Mouse (Mus musculus) layer of hippocampus, postnatal 14 days (tissue): ENCODE data around the gene Gapt. TPM values are rescaled to one million over a fixed set of nuclear protein-coding genes. Genes with fewer than 3 reads are reported as not detected.
A peak's percentile ranks its signal among the peaks of the same experiment; 100 is the strongest.
"Not testable (repeated sequence)": the region's sequence is repeated elsewhere in the genome, so short reads cannot be mapped to it uniquely, and the experiment has no call there.

Source experiments
- DNase-seq, 2 experiments: peaks; one replicate each; pipeline ENCODE4 v3.0.0; 2021 to 2022; ENCODE audit warnings: low spot score in 2 of 2, mixed read lengths in 1 of 2
- long read RNA-seq, 2 experiments: library from polyadenylated mRNA; stranded (forward); transcript quantifications; one replicate each; pipeline ENCODE4 v2.0.0; 2021
- total RNA-seq, 2 experiments: library from RNA; stranded (reverse); gene quantifications; 2 replicates each; pipeline ENCODE4 v1.2.3; 2021

The Gapt gene
- not detected for total RNA-seq
- long read RNA-seq, experiment 1, result 0 reads
- long read RNA-seq, experiment 2, result 0 reads

DNA sequence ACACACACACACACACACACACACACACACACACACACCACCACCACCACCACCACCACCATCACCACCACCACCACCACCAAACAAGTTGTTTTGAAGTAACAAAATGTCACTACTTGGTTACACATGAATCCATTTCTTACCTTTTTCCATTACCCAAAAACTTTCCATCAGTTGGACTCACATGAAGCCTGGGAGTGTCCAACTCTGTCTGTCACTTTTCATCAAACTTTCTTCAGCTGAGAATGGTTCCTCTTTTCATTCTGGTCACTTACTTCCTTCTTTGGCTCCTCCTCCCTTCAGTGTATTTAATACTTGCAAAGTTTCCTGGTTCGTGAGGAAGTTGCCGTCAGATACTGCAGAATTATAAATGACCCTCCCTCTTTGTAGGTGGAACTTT is at the start of gene Gapt:
Gene Gapt (minus strand): TSS at position 259 of the 400 bp plus-strand sequence.
- no peak for DNase-seq

DNA sequence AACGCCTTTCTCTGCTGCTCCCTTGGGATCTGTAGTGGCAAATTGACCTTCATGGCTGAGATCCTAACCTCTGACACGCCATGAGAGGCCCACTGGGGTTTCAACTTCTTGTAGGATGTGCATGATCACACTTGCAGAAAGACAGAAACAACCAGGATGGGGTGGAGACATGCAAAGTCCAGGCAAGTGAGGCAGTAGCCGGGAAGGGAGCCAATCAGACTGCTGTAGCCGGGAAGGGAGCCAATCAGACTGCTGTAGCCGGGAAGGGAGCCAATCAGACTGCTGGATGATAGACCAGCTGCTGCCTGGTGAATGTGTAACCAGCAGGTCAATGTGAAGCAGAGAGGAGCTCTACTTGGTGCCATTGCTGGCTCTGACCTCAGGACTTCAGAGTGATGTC is 49.2 kb upstream of the Gapt start:
- DNase-seq, result no peak

GRCm38 (mm10) chr13:110404686-110405085 is 47.7 kb upstream of the Gapt start:
- DNase-seq, result not testable (repeated sequence)

GRCm38 (mm10) chr13:110404059-110404458 is 47.1 kb upstream of the Gapt start:
- DNase-seq, result no peak

DNA sequence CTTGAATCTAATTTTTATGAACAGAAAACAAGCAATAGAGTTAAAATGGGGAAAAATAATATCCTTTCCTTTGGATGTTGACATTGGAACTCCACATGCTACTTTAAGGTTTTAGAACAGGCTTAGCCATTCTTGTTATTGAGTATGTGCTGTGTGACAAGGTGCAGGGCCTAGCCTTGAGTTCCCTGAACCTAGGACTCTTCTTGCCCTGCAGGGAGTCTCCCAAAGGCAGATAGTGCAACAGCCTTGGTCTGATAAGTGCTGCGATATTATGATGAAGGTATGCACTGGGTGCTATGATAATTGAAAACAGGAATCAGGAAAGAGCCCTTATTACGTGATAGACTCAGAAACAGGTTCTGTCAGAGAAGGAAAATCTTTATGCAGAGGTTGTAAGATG is 44.9 kb upstream of the Gapt start:
- no peak for DNase-seq

- DNase-seq, result no peak
Observed at GRCm38 (mm10) chr13:110401443-110401842, 44.4 kb upstream of the Gapt start.

DNA sequence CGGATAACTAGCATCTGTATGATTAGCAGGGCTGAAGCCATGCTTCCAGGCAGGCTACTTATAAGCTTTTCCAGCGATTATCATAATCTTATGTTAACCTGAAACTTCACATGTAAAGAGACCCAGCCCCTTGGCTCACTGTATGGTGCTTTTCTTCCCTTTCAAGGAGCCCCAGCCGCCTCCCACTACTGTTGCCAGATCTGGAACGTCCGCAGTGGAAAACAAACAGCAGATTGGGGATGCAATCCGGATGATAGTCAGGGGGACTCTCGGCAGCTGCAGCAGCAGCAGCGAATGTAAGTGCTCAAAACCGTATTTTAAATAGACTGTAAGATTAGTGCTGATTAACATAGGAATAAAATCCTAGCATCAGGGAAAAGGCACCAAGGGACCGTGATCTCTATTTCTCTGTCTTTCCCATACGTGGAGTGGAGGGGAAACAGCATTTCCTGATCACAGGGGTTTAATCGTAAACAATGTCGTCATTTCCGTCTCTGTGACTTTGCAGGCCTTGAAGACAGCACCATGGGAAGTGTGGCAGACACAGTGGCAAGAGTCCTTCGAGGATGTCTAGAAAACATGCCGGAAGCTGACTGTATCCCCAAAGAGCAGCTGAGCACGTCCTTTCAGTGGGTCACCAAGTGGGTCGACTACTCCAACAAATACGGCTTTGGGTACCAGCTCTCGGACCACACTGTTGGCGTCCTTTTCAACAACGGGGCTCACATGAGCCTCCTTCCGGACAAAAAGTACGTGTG is 41.7 kb upstream of the Gapt start:
- no peak for DNase-seq

DNA sequence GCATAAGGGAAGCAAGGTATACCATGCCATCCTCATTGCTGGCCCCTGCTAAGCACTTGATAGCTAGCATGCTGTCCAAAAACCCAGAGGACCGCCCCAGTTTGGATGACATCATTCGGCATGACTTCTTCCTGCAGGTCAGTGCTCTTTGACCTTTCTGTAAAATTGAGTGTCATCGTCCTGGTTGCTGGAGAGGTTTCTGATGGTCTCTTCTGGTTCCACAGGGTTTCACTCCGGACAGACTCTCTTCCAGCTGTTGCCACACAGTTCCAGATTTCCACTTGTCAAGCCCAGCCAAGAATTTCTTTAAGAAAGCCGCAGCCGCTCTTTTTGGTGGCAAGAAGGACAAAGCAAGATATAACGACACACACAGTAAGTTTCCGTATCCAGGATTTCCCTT is 40.8 kb upstream of the Gapt start:
- no peak for DNase-seq

GRCm38 (mm10) chr13:110395916-110396685 is 39.1 kb upstream of the Gapt start:
- DNase-seq, result peak in 1 of 2 experiments; percentile 24

DNA sequence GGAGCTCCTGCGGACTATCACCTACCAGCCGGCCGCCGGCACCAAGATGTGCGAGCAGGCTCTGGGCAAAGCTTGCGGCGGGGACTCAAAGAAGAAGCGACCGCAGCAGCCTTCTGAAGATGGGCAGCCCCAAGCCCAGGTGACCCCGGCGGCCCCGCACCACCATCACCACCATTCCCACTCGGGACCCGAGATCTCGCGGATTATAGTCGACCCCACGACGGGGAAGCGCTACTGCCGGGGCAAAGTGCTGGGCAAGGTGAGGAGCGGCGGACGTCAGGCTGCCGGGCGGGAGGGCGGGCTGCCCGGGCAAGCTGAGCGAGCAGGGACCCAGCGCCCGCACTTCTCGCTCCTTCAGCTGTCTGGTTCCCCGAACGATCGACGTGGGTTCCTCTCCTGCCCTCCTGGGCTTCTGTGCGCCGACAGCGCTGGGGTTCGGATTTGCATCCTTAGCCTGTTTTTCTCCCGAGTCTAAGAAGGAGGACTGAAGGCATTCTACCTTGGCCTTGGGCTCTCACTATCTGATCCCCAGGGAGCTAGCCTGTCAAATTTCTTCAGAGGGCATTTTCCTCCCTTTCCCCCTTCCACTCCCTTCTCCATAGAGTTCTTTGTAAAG is 38.3 kb upstream of the Gapt start:
- no peak for DNase-seq

DNA sequence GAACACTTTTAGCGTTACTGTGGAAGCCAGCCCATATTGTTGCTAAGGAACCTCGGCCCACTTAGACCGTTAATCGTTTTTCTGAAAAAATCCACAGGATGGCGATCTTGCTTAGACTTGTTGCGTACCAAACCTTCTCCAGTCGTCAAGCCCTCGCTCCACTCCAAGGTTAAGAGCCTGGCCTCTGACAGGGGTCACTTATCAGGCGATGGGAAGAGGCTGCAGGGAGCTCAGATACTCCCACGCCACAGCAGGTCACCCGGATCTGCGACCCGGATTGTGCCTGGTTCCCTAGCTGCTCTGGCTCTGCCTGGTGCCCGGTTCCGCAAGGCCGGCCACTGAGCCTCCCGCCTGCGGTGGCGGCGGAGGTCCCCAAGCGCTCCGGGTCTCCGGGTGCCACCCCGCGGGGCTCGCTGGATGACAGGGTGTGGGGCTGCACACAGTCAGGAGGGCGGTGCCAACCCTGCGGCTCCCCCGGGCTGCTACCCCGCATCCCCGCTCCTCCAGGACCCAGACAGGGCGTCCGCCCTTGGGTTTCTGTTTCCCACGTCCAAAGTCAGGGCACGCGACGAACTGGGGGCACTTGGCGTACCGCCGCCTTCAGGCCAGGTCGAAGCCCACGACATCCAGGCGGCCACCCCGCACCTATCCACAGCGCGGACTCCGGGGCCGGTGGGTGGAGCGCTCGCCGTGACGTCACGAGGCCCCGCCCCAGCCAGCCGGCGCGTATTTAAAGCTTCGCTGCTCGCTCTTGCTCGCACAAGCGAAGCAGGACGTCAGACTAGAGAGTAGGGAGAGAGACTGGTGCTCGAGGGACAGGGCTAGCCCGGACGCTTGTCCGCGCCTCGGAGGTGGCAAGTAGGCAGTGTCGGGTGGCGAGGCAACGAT is 37.5 kb upstream of the Gapt start, which contains the start of gene Plk2:
Gene Plk2 (plus strand): TSS at position 756 of the 888 bp plus-strand sequence.
- peak; percentile 97 for DNase-seq

GRCm38 (mm10) chr13:110392631-110393030 is 35.6 kb upstream of the Gapt start:
- no peak for DNase-seq

GRCm38 (mm10) chr13:110392210-110392609 is 35.2 kb upstream of the Gapt start:
- peak; percentile 61 to 85 for DNase-seq

GRCm38 (mm10) chr13:110384514-110384913 is 27.5 kb upstream of the Gapt start:
- DNase-seq, result no peak

DNA sequence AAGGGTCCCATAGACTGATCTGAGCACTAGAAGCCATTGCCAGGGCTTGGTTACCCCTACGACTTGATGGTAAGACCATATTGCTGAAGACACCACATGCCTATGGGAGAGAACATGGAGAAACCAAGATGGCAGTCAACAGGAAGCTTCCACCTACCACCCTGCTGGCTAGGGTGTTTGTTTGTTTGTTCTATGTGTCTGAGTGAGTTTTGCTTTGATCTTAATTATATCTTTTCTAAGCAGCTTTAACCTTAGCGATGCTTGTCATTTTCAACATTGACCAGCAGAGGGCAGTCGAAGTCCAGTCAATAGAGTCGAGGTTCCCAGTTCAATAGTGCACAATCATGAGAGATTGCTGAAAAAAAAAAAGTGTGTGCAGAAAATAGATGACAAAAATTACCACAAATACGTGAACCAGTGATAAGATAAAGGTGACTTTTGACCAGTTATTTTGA is 25.5 kb upstream of the Gapt start:
- DNase-seq, result peak in 1 of 2 experiments; percentile 28

DNA sequence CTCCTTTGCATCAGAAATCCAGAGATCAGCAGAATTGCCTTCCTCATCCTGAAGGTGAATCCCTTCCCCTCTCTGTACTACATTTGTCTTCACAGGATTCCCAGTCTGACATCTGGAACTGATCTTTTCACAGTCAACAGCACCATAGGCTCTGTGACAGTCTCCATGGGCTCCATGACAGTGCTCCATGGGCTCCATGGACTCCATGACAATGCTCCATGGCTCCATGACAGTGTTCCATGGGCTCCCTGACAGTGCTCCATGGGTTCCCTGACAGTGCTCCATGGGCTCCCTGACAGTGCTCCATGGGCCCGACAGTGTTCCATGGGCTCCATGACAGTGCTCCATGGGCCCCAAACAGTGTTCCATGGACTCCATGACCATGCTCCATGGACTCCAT is 12.7 kb upstream of the Gapt start:
- no peak for DNase-seq

GRCm38 (mm10) chr13:110368556-110369040 is 11.6 kb upstream of the Gapt start:
- DNase-seq, result peak; percentile 71 to 76

- no peak for DNase-seq
Observed at GRCm38 (mm10) chr13:110367961-110368555, 11.1 kb upstream of the Gapt start.

- no peak for DNase-seq
Observed at GRCm38 (mm10) chr13:110366477-110366876, 9.5 kb upstream of the Gapt start.

- no peak for DNase-seq
Observed at GRCm38 (mm10) chr13:110363722-110364121, 6.7 kb upstream of the Gapt start.
